Mouse (Mus musculus) G1E-ER4 (cell line): ENCODE measurements around the gene Rtl8a. TPM values are rescaled to one million over a fixed set of nuclear protein-coding genes. Genes with fewer than 3 reads are reported as not detected.
"Not testable (repeated sequence)": the region's sequence is repeated elsewhere in the genome, so short reads cannot be mapped to it uniquely, and the experiment has no call there.

ENCODE experiments used
- GATA1 ChIP-seq: IDR thresholded peaks from one replicate; pipeline ENCODE4 v1.8.0; 2012; ENCODE audit warnings: low read length, inconsistent platforms
- polyA plus RNA-seq: library from polyadenylated mRNA; stranded (reverse); fragments of >175 nt; gene quantifications from 2 replicates; pipeline ENCODE4 v1.2.3, GENCODE M21; 2012

Rtl8a gene
- polyA plus RNA-seq = not detected in 2 replicates

DNA sequence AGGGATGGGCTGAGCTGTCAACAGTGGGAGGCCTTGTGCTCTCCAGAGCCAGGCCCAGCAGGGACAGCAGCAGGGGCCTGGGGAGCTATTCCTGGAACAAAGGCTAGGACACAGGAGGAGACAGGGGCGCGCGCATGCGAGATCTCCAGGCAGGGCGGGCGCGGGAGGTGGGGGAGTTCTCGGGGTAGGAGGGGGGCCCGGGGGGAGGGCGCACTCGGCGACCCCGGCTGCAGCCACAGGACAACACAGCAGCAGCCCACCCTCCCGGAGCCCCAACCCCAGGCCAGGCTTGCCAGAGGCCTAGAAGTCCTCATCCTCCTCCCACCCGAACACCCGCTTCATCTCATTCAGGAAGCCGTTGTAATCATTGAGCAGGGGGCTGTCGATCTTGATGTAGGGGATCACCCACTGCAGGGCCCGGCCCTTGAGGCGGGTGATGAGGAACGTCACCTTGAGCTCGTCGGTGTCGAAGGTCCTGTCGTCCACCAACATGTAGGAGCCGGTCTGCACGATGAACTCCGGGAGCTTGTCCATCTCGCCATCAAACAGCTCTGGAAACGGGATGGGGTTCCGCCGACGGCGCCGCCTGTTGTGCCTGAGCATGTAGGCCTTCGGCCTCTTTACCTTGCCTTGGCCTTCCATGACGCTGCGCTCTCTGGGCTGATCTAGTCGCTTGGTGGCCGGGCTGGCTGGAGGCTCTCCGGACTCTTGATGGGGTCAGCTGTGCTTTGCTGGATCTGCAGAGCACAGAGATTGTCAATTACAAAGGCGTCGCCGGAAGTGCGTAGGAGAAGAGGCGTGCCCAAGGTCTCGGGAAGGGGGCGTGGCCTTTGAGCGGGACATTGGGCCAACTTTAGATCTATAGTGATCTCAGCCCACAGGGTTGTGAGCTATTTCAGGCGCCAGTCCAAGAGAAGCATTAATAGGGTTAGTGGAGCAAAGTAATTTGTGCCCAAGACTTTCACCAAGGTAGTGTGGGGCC, at the start of gene Rtl8a:
Gene Rtl8a (minus strand): TSS at position 703 of the 982 bp plus-strand sequence.
- not testable (repeated sequence) for TF ChIP-seq GATA1

DNA sequence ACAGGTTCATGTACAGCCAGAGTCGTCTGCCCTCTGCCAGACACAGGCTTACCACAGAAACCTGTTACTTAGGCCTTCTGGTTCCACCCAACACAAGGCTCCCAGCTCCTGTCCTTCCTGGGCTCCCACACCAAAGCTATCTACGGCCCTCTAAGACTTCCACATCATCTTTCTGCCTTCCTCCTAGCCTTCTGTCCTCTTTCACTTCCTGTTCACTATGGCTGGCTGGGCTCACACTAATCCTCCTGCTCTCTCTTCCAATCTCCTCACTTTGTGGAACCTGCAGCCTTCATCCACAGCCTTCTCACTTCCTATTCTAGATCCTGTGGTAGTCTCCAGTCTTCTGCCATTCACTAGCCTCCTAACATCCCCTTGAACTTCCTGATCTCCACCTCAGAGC, 49.7 kb upstream of the Rtl8a start:
- TF ChIP-seq GATA1 = no peak

DNA sequence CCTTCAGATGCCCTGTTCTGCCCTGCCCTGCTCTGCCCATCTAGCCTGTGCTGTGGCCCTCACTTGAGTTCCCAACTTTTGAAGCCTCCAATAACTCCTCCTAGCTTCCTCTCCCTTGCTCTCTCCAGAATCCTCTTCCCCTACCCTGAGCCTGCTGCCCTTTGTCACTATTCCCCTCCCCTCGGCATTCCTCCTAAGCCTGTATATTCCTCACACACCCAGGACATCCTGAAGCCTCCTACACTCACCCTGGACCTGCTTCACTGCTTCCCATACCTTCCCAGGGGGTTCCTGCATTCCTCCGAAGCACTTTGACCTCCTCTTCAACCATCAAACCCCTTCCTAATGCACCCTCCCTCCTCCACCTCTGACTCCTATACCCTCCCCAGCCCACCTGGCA, 48.6 kb upstream of the Rtl8a start:
- TF ChIP-seq GATA1 = no peak

DNA sequence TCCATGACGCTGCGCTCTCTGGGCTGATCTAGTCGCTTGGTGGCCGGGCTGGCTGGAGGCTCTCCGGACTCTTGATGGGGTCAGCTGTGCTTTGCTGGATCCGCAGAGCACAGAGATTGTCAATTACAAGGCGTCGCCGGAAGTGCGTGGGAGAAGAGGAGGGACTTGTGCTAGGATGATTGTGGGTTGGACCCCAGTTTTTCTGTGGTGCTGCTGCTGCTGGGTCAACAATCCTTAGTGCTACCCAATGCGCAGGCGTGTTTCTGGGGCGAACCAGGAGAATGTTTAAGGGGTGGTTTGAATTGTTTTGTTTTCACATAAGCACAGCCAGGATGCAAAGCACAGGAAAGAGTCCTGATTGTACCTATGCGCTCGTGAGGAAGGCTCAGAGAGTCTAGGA, 26.8 kb upstream of the Rtl8a start, which contains the start of gene Rtl8b:
Gene Rtl8b (minus strand): TSS at position 115 of the 400 bp plus-strand sequence.
- no peak for TF ChIP-seq GATA1

DNA sequence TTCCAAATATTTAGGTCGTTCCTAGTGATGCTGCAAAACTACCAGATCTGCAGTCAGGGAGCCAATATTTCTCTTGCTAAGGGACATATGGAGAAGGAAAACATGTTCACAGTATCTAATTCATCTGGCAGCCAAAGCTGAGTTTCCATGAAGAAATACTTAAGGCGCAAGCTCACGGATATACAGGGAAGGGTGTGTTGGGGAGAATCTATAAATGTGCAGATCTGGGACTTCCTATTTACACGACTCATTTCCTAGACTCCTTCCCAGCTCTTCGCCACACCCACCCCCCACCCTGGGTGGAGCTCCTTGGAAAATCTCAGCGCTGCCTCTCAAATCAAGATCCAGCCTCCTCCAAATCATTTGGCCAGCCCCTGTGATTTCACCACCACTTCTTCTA, 2.4 kb upstream of the Rtl8a start:
- no peak for TF ChIP-seq GATA1

DNA sequence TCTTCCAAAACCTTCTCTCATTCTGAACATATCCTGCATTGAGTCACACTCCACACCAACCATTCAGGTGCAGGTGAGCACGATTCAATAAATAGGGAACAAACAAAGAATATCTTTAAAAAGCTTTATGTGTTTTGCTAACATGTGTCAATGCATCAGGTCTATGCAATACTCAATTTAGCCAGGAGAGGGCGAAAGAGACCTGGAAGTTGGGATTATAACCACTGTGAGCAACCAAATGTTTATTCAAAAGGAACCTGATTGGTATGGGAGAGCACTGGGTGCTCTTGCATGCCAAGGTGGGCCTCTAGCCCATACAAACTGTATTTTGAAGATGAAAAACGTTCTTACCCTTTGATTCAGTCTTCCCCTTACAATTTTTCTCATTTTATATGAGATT, 32.9 kb downstream of the Rtl8a start:
- no peak for TF ChIP-seq GATA1

DNA sequence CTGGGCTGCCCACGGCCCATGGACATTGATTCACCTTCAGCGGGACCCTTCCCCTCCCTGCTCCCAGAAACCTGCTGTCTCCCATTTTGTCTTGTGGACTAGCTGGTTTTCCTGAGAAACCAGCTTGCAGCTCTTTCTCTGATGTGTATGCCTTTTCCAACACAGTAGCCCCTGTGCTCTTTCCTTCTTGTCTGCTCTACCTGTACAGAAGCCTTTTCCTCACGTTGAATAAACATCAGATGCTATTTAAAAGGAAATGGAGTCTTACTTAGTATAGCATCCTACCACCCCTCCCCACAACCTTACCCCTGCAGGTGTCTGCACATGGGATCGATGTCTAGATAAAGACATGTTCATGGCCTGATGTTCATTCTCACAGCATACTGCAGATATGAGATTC, 34.6 kb downstream of the Rtl8a start, which contains the start of gene Gm14597:
Gene Gm14597 (minus strand): TSS at position 101 of the 400 bp plus-strand sequence.
- not testable (repeated sequence) for TF ChIP-seq GATA1

DNA sequence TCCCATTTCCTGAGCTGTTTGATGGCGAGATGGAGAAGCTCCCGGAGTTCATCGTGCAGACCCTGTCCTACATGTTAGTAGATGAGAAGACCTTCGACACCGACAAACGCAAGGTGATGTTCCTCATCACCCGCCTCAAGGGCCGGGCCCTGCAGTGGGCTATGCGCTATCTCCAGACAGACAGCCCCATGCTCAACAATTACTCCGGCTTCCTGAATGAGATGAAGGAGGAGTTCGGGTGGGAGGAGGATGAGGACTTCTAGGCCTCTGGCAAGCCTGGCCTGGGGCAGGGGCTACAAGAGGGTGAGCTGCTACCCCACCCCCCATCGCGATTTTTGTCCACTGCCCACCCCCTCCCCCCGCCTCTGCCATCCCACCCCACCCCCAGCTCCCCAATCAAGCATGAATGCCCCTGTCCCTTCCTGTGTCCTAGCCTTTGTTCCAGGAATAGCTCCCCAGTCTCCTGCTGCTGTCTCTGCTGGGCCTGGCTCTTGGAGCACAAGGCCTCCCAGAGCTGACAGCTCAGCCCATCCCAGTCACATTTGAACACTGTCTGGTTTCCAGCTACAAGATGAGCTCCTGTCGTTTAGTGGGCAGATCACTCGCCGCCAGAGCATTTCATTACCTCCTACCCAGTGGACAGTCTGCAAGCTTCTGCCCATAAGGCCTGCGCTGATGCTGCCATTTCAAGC, 35.2 kb downstream of the Rtl8a start:
- no peak for TF ChIP-seq GATA1

DNA sequence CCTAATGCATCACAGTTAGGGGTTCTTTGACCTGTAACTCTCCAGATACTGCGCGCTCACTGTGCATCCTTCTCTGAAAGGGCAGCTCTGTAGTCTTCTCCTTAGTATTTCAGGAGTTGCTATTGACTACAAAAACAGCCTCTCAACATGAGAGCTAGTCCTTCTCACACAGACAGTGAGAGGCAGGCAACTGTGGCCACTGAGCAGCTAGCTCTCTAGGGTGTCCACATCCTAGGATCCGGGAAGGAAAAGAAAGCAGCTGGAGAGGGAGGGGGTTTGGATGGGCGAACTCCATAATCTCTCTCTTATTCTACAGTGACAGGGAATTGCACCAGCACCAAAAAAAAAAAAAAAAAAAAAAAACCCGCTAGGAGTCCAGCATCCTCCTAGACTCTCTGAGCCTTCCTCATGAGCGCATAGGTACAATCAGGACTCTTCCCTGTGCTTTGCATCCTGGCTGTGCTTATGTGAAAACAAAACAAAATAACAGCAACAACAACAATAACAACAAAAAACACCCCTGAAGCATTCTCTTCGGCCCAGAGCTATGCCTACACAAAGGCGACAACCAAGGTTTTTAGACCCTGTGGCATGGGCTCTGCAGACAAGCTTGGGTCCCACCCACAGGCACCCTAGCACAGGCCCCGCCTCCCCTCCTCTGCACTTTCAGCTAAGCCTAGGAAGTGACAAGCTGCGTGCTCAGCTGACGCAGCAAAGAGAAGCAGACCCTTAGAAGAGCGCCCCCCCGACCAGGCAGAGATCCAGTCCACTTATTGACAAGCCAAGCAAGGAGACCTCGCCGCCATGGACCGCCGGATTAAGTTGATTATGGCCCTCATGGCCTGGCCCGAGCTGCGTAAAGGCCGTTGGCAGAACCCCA, 36.0 kb downstream of the Rtl8a start, which contains the start of gene Rtl8c:
Gene Rtl8c (plus strand): TSS at position 791 of the 880 bp plus-strand sequence.
- no peak for TF ChIP-seq GATA1

Other genes with a start within 250 kb of the Rtl8a start
- not detected in 2 replicates for gene Etd, start 208.8 kb downstream of the Rtl8a start, polyA plus RNA-seq
- gene Rtl8c, start 35.6 kb downstream of the Rtl8a start, polyA plus RNA-seq = not detected in 2 replicates
- gene Gm14597, start 34.7 kb downstream of the Rtl8a start, polyA plus RNA-seq = not detected in 2 replicates
- not detected in 2 replicates for gene Rtl8b, start 26.7 kb upstream of the Rtl8a start, polyA plus RNA-seq
- gene 4930502E18Rik, start 81.1 kb upstream of the Rtl8a start, polyA plus RNA-seq = not detected in 2 replicates
- not detected in 2 replicates for gene 1700013H16Rik, start 114.1 kb upstream of the Rtl8a start, polyA plus RNA-seq
- gene Zfp36l3, start 132.7 kb upstream of the Rtl8a start, polyA plus RNA-seq = not detected in 2 replicates
- 0.24 TPM in 1 of 2 replicates, not detected in the other for gene Xlr, start 154.0 kb upstream of the Rtl8a start, polyA plus RNA-seq